Mouse (Mus musculus): Measurements from ENCODE around the gene Kcna5. TPM values are rescaled to one million over a fixed set of nuclear protein-coding genes. Genes with fewer than 3 reads are reported as not detected.

Kcna5 gene
- total and polyA plus RNA-seq, 2 experiments from 2014 or later = 9.2 to 27.6 TPM

DNA sequence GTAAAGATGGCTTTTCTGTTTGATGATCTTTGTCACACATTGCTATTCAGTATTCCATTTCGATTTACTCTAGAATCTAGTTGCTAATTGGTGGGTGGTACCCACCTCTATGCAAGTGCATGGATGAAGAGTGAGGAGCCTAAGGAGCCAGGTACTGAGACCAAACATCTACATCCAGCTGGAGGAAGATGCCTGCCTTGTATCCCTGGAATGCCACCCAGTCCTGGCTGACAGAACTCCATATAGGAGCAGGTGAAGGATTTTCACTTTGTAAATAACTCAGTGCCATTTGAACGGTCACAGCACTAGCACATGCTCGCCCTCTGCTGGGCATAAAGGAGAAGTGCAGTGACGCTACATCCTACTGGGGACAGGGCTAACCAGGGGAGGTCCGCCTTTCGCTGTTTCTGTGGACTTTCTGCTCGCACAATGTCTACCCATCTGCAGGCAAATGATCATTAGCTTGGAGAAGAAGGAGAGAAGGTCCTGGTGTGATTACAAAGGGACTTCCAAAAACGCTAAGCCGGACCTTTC, 16.7 kb upstream of the Kcna5 start:
- peak; percentile 45; the same call in 1 of the 2 replicates for ATAC-seq (ENCODE audit: insufficient read depth, low read depth)
- DNase-seq (ENCODE audit: low spot score) = peak; percentile 67
- Histone ChIP-seq H3K9ac (replicated peaks; ENCODE audit: low read depth, low read length) (no peak overlapping the region), H3K4me3 (ENCODE audit: low read depth, low read length) (no peak overlapping the region), H3K36me3 (replicated peaks; ENCODE audit: control insufficient read depth, insufficient read depth, low read length) (no peaks in the 10 kb centered on the region), H3K27me3 (ENCODE audit: control insufficient read depth, insufficient read depth, low read length) (0 out of 2 replicates have a peak, but pooled peaks cover 9% of the 10 kb centered on the region), H3K4me1 (ENCODE audit: control insufficient read depth, insufficient read depth) (no peaks in the 10 kb centered on the region), H3K27ac (ENCODE audit: low read depth) (no peak overlapping the region), H3K9me3 (replicated peaks; ENCODE audit: control insufficient read depth, low read length) (no peaks in the 10 kb centered on the region), H3K4me2 (ENCODE audit: low read depth, low read length) (no peak overlapping the region)
- TF ChIP-seq EP300 (IDR thresholded peaks at IDR 0.05; ENCODE audit: low read depth) = no peak
- peak; percentile 97 for TF ChIP-seq CTCF (IDR thresholded peaks at IDR 0.05; ENCODE audit: low read depth)
- WGBS = 19% methylated on average over 9 of the region's 9 CpGs

- no peak overlapping the region for H3K27ac ChIP-seq (ENCODE audit: low read depth)
- no peak overlapping the region for H3K4me3 ChIP-seq (ENCODE audit: low read depth, low read length)
- DNase-seq (ENCODE audit: low spot score) (no peak), ATAC-seq (ENCODE audit: insufficient read depth, low read depth) (no peak)
- H3K9ac ChIP-seq (replicated peaks; ENCODE audit: low read depth, low read length) = no peak overlapping the region
- no peaks in the 10 kb centered on the region for H3K9me3 ChIP-seq (replicated peaks; ENCODE audit: control insufficient read depth, low read length)
- H3K4me1 ChIP-seq (ENCODE audit: control insufficient read depth, insufficient read depth) = no peaks in the 10 kb centered on the region
- WGBS = 47% methylated on average over 16 of the region's 16 CpGs
- no peaks in the 10 kb centered on the region for H3K36me3 ChIP-seq (replicated peaks; ENCODE audit: control insufficient read depth, insufficient read depth, low read length)
- TF ChIP-seq CTCF (IDR thresholded peaks at IDR 0.05; ENCODE audit: low read depth) (no peak), EP300 (IDR thresholded peaks at IDR 0.05; ENCODE audit: low read depth) (no peak)
- H3K27me3 ChIP-seq (ENCODE audit: control insufficient read depth, insufficient read depth, low read length) = no peaks in the 10 kb centered on the region
- H3K4me2 ChIP-seq (ENCODE audit: low read depth, low read length) = no peak overlapping the region
Measured at GRCm38 (mm10) chr6:126544107-126545036, 9.2 kb upstream of the Kcna5 start.

GRCm38 (mm10) chr6:126542724-126543123, 7.5 kb upstream of the Kcna5 start:
- Histone ChIP-seq H3K9me3 (replicated peaks; ENCODE audit: control insufficient read depth, low read length) (no peaks in the 10 kb centered on the region), H3K9ac (replicated peaks; ENCODE audit: low read depth, low read length) (no peak overlapping the region), H3K36me3 (replicated peaks; ENCODE audit: control insufficient read depth, insufficient read depth, low read length) (no peaks in the 10 kb centered on the region), H3K4me3 (ENCODE audit: low read depth, low read length) (no peak overlapping the region), H3K4me1 (ENCODE audit: control insufficient read depth, insufficient read depth) (no peaks in the 10 kb centered on the region), H3K4me2 (ENCODE audit: low read depth, low read length) (no peak overlapping the region), H3K27me3 (ENCODE audit: control insufficient read depth, insufficient read depth, low read length) (no peaks in the 10 kb centered on the region), H3K27ac (ENCODE audit: low read depth) (no peak overlapping the region)
- DNase-seq (ENCODE audit: low spot score) = no peak
- no peak for ATAC-seq (ENCODE audit: insufficient read depth, low read depth)
- TF ChIP-seq EP300 (IDR thresholded peaks at IDR 0.05; ENCODE audit: low read depth) (no peak), CTCF (IDR thresholded peaks at IDR 0.05; ENCODE audit: low read depth) (no peak)
- WGBS = 75% methylated on average over 4 of the region's 4 CpGs

DNA sequence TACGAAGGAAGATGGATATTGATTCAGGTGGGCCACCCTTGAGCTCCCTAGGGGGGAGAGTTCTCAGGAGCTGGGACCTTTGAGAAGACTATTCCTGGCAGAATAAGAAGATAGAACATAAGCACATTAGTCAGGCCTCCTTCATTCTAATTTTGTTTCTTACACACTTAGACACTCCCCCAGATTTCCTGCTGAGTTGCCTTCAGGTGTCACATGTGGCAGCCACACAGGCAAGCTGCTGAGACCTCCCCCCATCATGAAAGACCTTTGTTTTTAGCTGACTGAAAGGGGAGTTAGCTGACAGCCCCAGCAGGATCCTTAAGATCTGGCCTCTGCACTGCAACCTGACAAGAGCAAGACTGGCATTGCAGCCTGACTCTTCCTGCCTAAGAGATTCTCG, 2.3 kb upstream of the Kcna5 start:
- WGBS = 41% methylated on average over 2 of the region's 2 CpGs
- H3K27me3 ChIP-seq (ENCODE audit: control insufficient read depth, insufficient read depth, low read length) = peaks cover 20% of the 10 kb centered on the region
- no peaks in the 10 kb centered on the region for H3K4me1 ChIP-seq (ENCODE audit: control insufficient read depth, insufficient read depth)
- TF ChIP-seq CTCF (IDR thresholded peaks at IDR 0.05; ENCODE audit: low read depth) = no peak
- no peak for TF ChIP-seq EP300 (IDR thresholded peaks at IDR 0.05; ENCODE audit: low read depth)
- no peak overlapping the region for H3K4me3 ChIP-seq (ENCODE audit: low read depth, low read length)
- no peak for ATAC-seq (ENCODE audit: insufficient read depth, low read depth)
- DNase-seq (ENCODE audit: low spot score) = no peak
- H3K9ac ChIP-seq (replicated peaks; ENCODE audit: low read depth, low read length) = no peak overlapping the region
- H3K27ac ChIP-seq (ENCODE audit: low read depth) = peak overlapping the region; percentile 80
- no peaks in the 10 kb centered on the region for H3K9me3 ChIP-seq (replicated peaks; ENCODE audit: control insufficient read depth, low read length)
- no peak overlapping the region for H3K4me2 ChIP-seq (ENCODE audit: low read depth, low read length)
- H3K36me3 ChIP-seq (replicated peaks; ENCODE audit: control insufficient read depth, insufficient read depth, low read length) = no peaks in the 10 kb centered on the region

DNA sequence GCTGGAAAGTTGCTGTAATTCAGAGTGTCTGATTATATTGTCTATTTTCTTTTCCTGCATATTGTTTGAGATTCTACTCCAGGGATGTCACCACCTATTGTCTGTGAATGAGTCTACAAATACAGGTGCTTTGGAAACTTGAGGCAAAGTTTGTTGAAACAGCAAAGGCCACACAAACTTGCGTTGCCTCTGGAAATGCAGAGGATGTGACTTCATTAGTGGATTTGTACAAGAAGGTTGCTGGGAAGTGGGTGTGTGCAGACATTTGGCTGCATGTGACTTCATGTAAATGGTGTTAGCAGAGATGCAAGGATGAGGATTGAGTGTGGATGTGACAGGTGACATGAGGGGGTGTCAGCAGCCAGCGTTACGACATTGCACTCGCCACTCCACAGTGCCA, 1.7 kb upstream of the Kcna5 start:
- Histone ChIP-seq H3K9me3 (replicated peaks; ENCODE audit: control insufficient read depth, low read length) (no peaks in the 10 kb centered on the region), H3K36me3 (replicated peaks; ENCODE audit: control insufficient read depth, insufficient read depth, low read length) (no peaks in the 10 kb centered on the region), H3K27ac (ENCODE audit: low read depth) (peak overlapping the region; percentile 80), H3K4me1 (ENCODE audit: control insufficient read depth, insufficient read depth) (no peaks in the 10 kb centered on the region), H3K27me3 (ENCODE audit: control insufficient read depth, insufficient read depth, low read length) (peaks cover 20% of the 10 kb centered on the region), H3K4me2 (ENCODE audit: low read depth, low read length) (no peak overlapping the region), H3K9ac (replicated peaks; ENCODE audit: low read depth, low read length) (no peak overlapping the region), H3K4me3 (ENCODE audit: low read depth, low read length) (no peak overlapping the region)
- DNase-seq (ENCODE audit: low spot score) (no peak), ATAC-seq (ENCODE audit: insufficient read depth, low read depth) (no peak)
- TF ChIP-seq CTCF (IDR thresholded peaks at IDR 0.05; ENCODE audit: low read depth) (no peak), EP300 (IDR thresholded peaks at IDR 0.05; ENCODE audit: low read depth) (no peak)
- 42% methylated on average over 4 of the region's 4 CpGs for WGBS
